In genomic region chr6:91281206-91281605, GRCm38 (mm10) we compare ENCODE assay signal across 8 mouse cellular contexts.
A peak's percentile ranks its signal among the peaks of the same experiment; 100 is the strongest.
DNase-seq lines count a peak whose midpoint lies in the region; ATAC-seq and TF ChIP-seq lines count a peak whose summit lies in the region.

No protein-coding gene starts in this region.

- TF ChIP-seq CTCF in CH12.LX (conservative IDR thresholded peaks at IDR 0.05 in 1 of 2, IDR thresholded peaks at IDR 0.05 in 1 of 2; ENCODE audit: low read depth in 2 of 2, low read length in 2 of 2), result peak; percentile 86 to 94
- peak; percentile 78 for TF ChIP-seq CTCF in bone marrow macrophage, adult 2 months (IDR thresholded peaks at IDR 0.05; ENCODE audit: low read depth, low read length)
- TF ChIP-seq CTCF in layer of hippocampus, adult 2 months (conservative IDR thresholded peaks at IDR 0.05), result peak; percentile 97

- no peak for TF ChIP-seq POLR2A in CH12.LX (IDR thresholded peaks at IDR 0.05; ENCODE audit: low read depth, low read length)
- no peak for TF ChIP-seq POLR2A in bone marrow macrophage, adult 2 months (IDR thresholded peaks at IDR 0.05; ENCODE audit: borderline replicate concordance, low read depth, low read length)

- DNase-seq in CH12.LX (ENCODE audit: extremely low read depth), result peak; percentile 60
- DNase-seq in heart, postnatal 4 days, result peak; percentile 95
- peak; percentile 90 to 99 for DNase-seq in layer of hippocampus, adult 2 months (ENCODE audit: low spot score in 2 of 2)
- peak; percentile 44 for DNase-seq in ovary, adult 18-20 months (ENCODE audit: low spot score)
- DNase-seq in thymus, postnatal 0 days (ENCODE audit: low spot score), result peak; percentile 81

- no peak overlapping the region for H3K4me3 ChIP-seq in CH12.LX (replicated peaks in 1 of 3; ENCODE audit: low read depth in 2 of 3, low read length in 2 of 3, poor library complexity in 1 of 3)
- H3K4me3 ChIP-seq in bone marrow macrophage, adult 2 months (ENCODE audit: insufficient read depth, low read length), result no peak overlapping the region
- no peak overlapping the region for H3K4me3 ChIP-seq in forebrain, embryonic 13.5 days
- H3K4me3 ChIP-seq in layer of hippocampus, adult 2 months, result no peak overlapping the region
- H3K4me3 ChIP-seq in lung, embryonic 16.5 days (ENCODE audit: low read length), result no peak overlapping the region

- no peak overlapping the region for H3K27ac ChIP-seq in CH12.LX (ENCODE audit: insufficient read depth, low read depth)
- H3K27ac ChIP-seq in bone marrow macrophage, adult 2 months (ENCODE audit: insufficient read depth, low read depth, low read length), result no peak overlapping the region
- no peak overlapping the region for H3K27ac ChIP-seq in forebrain, embryonic 13.5 days
- no peak overlapping the region for H3K27ac ChIP-seq in layer of hippocampus, adult 2 months
- no peak overlapping the region for H3K27ac ChIP-seq in lung, embryonic 16.5 days (ENCODE audit: low read length)

- H3K4me1 ChIP-seq in CH12.LX (ENCODE audit: control insufficient read depth in 1 of 2, insufficient read depth in 2 of 2), result no peaks in the 10 kb centered on the region
- no peaks in the 10 kb centered on the region for H3K4me1 ChIP-seq in bone marrow macrophage, adult 2 months (ENCODE audit: control insufficient read depth, insufficient read depth, low read length)
- peaks cover 38% of the 10 kb centered on the region for H3K4me1 ChIP-seq in forebrain, embryonic 13.5 days
- H3K4me1 ChIP-seq in lung, embryonic 16.5 days (replicated peaks; ENCODE audit: control insufficient read depth, insufficient read depth, low read length), result peaks cover 7% of the 10 kb centered on the region; the same call in 1 of the 2 replicates

- ATAC-seq in forebrain, embryonic 13.5 days, result peak; percentile 22
- ATAC-seq in lung, embryonic 16.5 days (ENCODE audit: low read depth), result peak; percentile 24; the same call in 1 of the 2 replicates

- H3K79me2 ChIP-seq in CH12.LX (replicated peaks; ENCODE audit: control insufficient read depth, extremely low read depth, insufficient read depth, poor library complexity, severe bottlenecking), result no peaks in the 10 kb centered on the region

- no peak overlapping the region for H3K9ac ChIP-seq in CH12.LX (ENCODE audit: insufficient read depth, low read depth)
- H3K9ac ChIP-seq in forebrain, embryonic 13.5 days, result no peak overlapping the region
- H3K9ac ChIP-seq in lung, embryonic 16.5 days (ENCODE audit: low read length), result no peak overlapping the region

- TF ChIP-seq RAD21 in CH12.LX (IDR thresholded peaks at IDR 0.05; ENCODE audit: low read depth, low read length), result peak; percentile 91

- H3K9me3 ChIP-seq in CH12.LX (replicated peaks; ENCODE audit: low read length), result peaks cover 3% of the 10 kb centered on the region
- no peaks in the 10 kb centered on the region for H3K9me3 ChIP-seq in forebrain, embryonic 13.5 days (replicated peaks)
- H3K9me3 ChIP-seq in lung, embryonic 16.5 days (ENCODE audit: control insufficient read depth, low read length), result no peaks in the 10 kb centered on the region

- TF ChIP-seq EP300 in CH12.LX (IDR thresholded peaks at IDR 0.05; ENCODE audit: low read length), result no peak

- in situ Hi-C loops in CH12.LX (cut with MboI; ENCODE audit: low pct_ligation_motif_present, low pct_unique_long_range_greater_than_20kb, low sequenced_read_pairs), result loop anchor here (10.0 kb wide), 2 partner anchors 124 to 224 kb away; no protein-coding TSS in a partner anchor

- 4% methylated on average over 6 of the region's 6 CpGs for WGBS in forebrain, embryonic 13.5 days
- 3% methylated on average over 6 of the region's 6 CpGs for WGBS in lung, embryonic 16.5 days

- no peaks in the 10 kb centered on the region for H3K36me3 ChIP-seq in CH12.LX (replicated peaks in 1 of 2; ENCODE audit: control insufficient read depth in 1 of 2, insufficient read depth in 1 of 2, low read length in 1 of 2)
- no peaks in the 10 kb centered on the region for H3K36me3 ChIP-seq in forebrain, embryonic 13.5 days (ENCODE audit: poor library complexity, severe bottlenecking)
- no peaks in the 10 kb centered on the region for H3K36me3 ChIP-seq in lung, embryonic 16.5 days (ENCODE audit: control insufficient read depth, insufficient read depth, low read length)

- peaks cover 89% of the 10 kb centered on the region for H3K27me3 ChIP-seq in CH12.LX (replicated peaks)
- peaks cover 3% of the 10 kb centered on the region; the same call in 1 of the 2 replicates for H3K27me3 ChIP-seq in forebrain, embryonic 13.5 days
- H3K27me3 ChIP-seq in lung, embryonic 16.5 days (ENCODE audit: control insufficient read depth, insufficient read depth, low read depth, low read length), result peaks cover 30% of the 10 kb centered on the region

- dilution Hi-C loops in CH12.LX (cut with MboI; ENCODE audit: extremely low pct_ligation_motif_present, extremely low pct_unique_long_range_greater_than_20kb, low sequenced_read_pairs), result no loop called here

- no peak overlapping the region for H3K4me2 ChIP-seq in CH12.LX (ENCODE audit: insufficient read depth, low read depth, poor library complexity, severe bottlenecking)
- no peak overlapping the region for H3K4me2 ChIP-seq in forebrain, embryonic 13.5 days
- no peak overlapping the region for H3K4me2 ChIP-seq in lung, embryonic 16.5 days (ENCODE audit: low read depth, low read length)

TF ChIP-seq in CH12.LX, 34 proteins besides CTCF, POLR2A, EP300 and RAD21:
- TF ChIP-seq SMC3 (IDR thresholded peaks at IDR 0.05; ENCODE audit: low read depth, low read length), result peak; percentile 85
- no peak for TF ChIP-seq MXI1 (IDR thresholded peaks at IDR 0.05; ENCODE audit: low read depth, low read length)
- TF ChIP-seq NELFE (IDR thresholded peaks at IDR 0.05; ENCODE audit: low read depth, low read length), result peak; percentile 16; the same call in 1 of the 2 replicates
- TF ChIP-seq HCFC1 (IDR thresholded peaks at IDR 0.05; ENCODE audit: low read depth, low read length), result no peak
- TF ChIP-seq ZKSCAN1 (IDR thresholded peaks at IDR 0.05; ENCODE audit: borderline replicate concordance, low read depth, low read length), result no peak
- TF ChIP-seq MAX (IDR thresholded peaks at IDR 0.05; ENCODE audit: low read length), result no peak
- TF ChIP-seq ZMIZ1 (IDR thresholded peaks at IDR 0.05; ENCODE audit: low read depth, low read length), result no peak
- TF ChIP-seq GABPA (IDR thresholded peaks at IDR 0.05; ENCODE audit: insufficient replicate concordance, low read depth, low read length), result no peak
- TF ChIP-seq UBTF (IDR thresholded peaks at IDR 0.05; ENCODE audit: low read depth, low read length), result no peak
- TF ChIP-seq JUN (IDR thresholded peaks at IDR 0.05; ENCODE audit: insufficient read depth, low read depth, low read length), result no peak
- no peak for TF ChIP-seq RCOR1 (conservative IDR thresholded peaks at IDR 0.05; ENCODE audit: low read depth, low read length)
- no peak for TF ChIP-seq SIN3A (IDR thresholded peaks at IDR 0.05; ENCODE audit: low read length)
- no peak for TF ChIP-seq JUND (conservative IDR thresholded peaks at IDR 0.05; ENCODE audit: low read depth, low read length)
- no peak for TF ChIP-seq ZNF384 (IDR thresholded peaks at IDR 0.05; ENCODE audit: low read depth, low read length)
- TF ChIP-seq BHLHE40 (IDR thresholded peaks at IDR 0.05; ENCODE audit: low read depth, low read length), result no peak
- TF ChIP-seq CHD1 (IDR thresholded peaks at IDR 0.05; ENCODE audit: low read depth, low read length), result no peak
- no peak for TF ChIP-seq PAX5 (IDR thresholded peaks at IDR 0.05; ENCODE audit: low read length)
- TF ChIP-seq IRF4 (IDR thresholded peaks at IDR 0.05; ENCODE audit: low read depth, low read length), result peak; percentile 27; the same call in 1 of the 2 replicates
- no peak for TF ChIP-seq MYC (IDR thresholded peaks at IDR 0.05; ENCODE audit: low read depth, low read length)
- TF ChIP-seq USF1 (IDR thresholded peaks at IDR 0.05; ENCODE audit: low read depth, low read length), result no peak
- no peak for TF ChIP-seq MEF2A (IDR thresholded peaks at IDR 0.05; ENCODE audit: borderline replicate concordance, low read depth, low read length)
- TF ChIP-seq MAZ (IDR thresholded peaks at IDR 0.05; ENCODE audit: low read depth, low read length), result no peak
- TF ChIP-seq TCF12 (IDR thresholded peaks at IDR 0.05; ENCODE audit: low read depth, low read length), result 0 out of 2 replicates have a peak, but pooled peaks have one; percentile 27
- no peak for TF ChIP-seq ETS1 (conservative IDR thresholded peaks at IDR 0.05; ENCODE audit: low read depth, low read length)
- TF ChIP-seq KAT2A (IDR thresholded peaks at IDR 0.05; ENCODE audit: insufficient replicate concordance, low read length), result no peak
- TF ChIP-seq USF2 (conservative IDR thresholded peaks at IDR 0.05; ENCODE audit: low read depth, low read length), result no peak

Comparison
In these comparisons a context has a peak if more than half of its experiments do, and no peak if none do; other contexts are left out.
1. DNase-seq: peak in every context shown above with its lines; median percentile 95 in heart, postnatal 4 days; 94 in layer of hippocampus, adult 2 months; 81 in thymus, postnatal 0 days; 60 in CH12.LX; 44 in ovary, adult 18-20 months.